Mouse (Mus musculus) erythroid progenitor cell, adult 5-6 weeks (primary cell): ENCODE data around the gene Cdkn3. TPM values are rescaled to one million over a fixed set of nuclear protein-coding genes. Genes with fewer than 3 reads are reported as not detected.
"Not testable (repeated sequence)": the region's sequence is repeated elsewhere in the genome, so short reads cannot be mapped to it uniquely, and the experiment has no call there.

ENCODE experiments used
- ATAC-seq: replicated peaks from 2 replicates; pipeline ENCODE4 v1.8.0; 2016; ENCODE audit warnings: moderate number of reproducible peaks, mild to moderate bottlenecking, moderate TSS enrichment, inconsistent platforms; ENCODE audit not compliant: poor library complexity, low FRiP score, severe bottlenecking
- total RNA-seq, 2 experiments: library from RNA; stranded (forward) in 1 of 2; stranded (reverse) in 1 of 2; fragments of 150-400 nt in 1 of 2; fragments of 186-747, 209-891 nt in 1 of 2; gene quantifications; 2 replicates each; pipeline versions ENCODE4 v1.2.3 to v1.2.4; 2015 to 2017; ENCODE audit warnings: low replicate concordance in 2 of 2

Cdkn3 gene
- total RNA-seq (2015; ENCODE audit: low replicate concordance), result 166 and 177 TPM in 2 replicates
- 251 and 256 TPM in 2 replicates for total RNA-seq (2017; ENCODE audit: low replicate concordance)

- peak; percentile 98 for ATAC-seq
These were observed at the start of gene Cdkn3 for GRCm38 (mm10) chr14:46760355-46761029. Gene Cdkn3 (plus strand): TSS chr14:46760541.

- ATAC-seq, result no peak
These were observed 41.8 kb upstream of the Cdkn3 start for GRCm38 (mm10) chr14:46718483-46718922.

- no peak for ATAC-seq
These were observed 38.3 kb upstream of the Cdkn3 start for GRCm38 (mm10) chr14:46722031-46722430.

- ATAC-seq, result 0 out of 2 replicates have a peak, but pooled peaks have one; percentile 51
These were observed 36.5 kb upstream of the Cdkn3 start for GRCm38 (mm10) chr14:46723828-46724227.

- no peak for ATAC-seq
These were observed 35.4 kb upstream of the Cdkn3 start for GRCm38 (mm10) chr14:46724941-46725340.

GRCm38 (mm10) chr14:46725743-46726142, 34.6 kb upstream of the Cdkn3 start:
- no peak for ATAC-seq

GRCm38 (mm10) chr14:46734262-46734661, 26.1 kb upstream of the Cdkn3 start:
- ATAC-seq, result no peak

- no peak for ATAC-seq
These were observed 25.4 kb upstream of the Cdkn3 start for GRCm38 (mm10) chr14:46734761-46735455.

- ATAC-seq, result no peak
These were observed 24.0 kb upstream of the Cdkn3 start for GRCm38 (mm10) chr14:46736366-46736765.

GRCm38 (mm10) chr14:46737346-46737745, 23.0 kb upstream of the Cdkn3 start:
- ATAC-seq, result not testable (repeated sequence)

GRCm38 (mm10) chr14:46742674-46743073, 17.7 kb upstream of the Cdkn3 start:
- no peak for ATAC-seq

- no peak for ATAC-seq
These were observed 14.9 kb upstream of the Cdkn3 start for GRCm38 (mm10) chr14:46745413-46745812.

- not testable (repeated sequence) for ATAC-seq
These were observed 6.0 kb upstream of the Cdkn3 start for GRCm38 (mm10) chr14:46754371-46754770.

GRCm38 (mm10) chr14:46755851-46756250, 4.5 kb upstream of the Cdkn3 start:
- ATAC-seq, result no peak

GRCm38 (mm10) chr14:46757736-46758135, 2.6 kb upstream of the Cdkn3 start:
- no peak for ATAC-seq

GRCm38 (mm10) chr14:46759970-46760354, 379 bp upstream of the Cdkn3 start:
- ATAC-seq, result peak; percentile 9

GRCm38 (mm10) chr14:46761186-46761585, 845 bp downstream of the Cdkn3 start:
- ATAC-seq, result peak; percentile 30

- ATAC-seq, result no peak
These were observed 6.8 kb downstream of the Cdkn3 start for GRCm38 (mm10) chr14:46767116-46767515.

- ATAC-seq, result no peak
These were observed 9.7 kb downstream of the Cdkn3 start for GRCm38 (mm10) chr14:46770036-46770435.

GRCm38 (mm10) chr14:46778756-46779155, 18.4 kb downstream of the Cdkn3 start:
- ATAC-seq, result no peak

GRCm38 (mm10) chr14:46779217-46779616, 18.9 kb downstream of the Cdkn3 start:
- 0 out of 2 replicates have a peak, but pooled peaks have one; percentile 34 for ATAC-seq
